9 mouse cellular contexts compared by ENCODE assay signal in the genomic region with DNA sequence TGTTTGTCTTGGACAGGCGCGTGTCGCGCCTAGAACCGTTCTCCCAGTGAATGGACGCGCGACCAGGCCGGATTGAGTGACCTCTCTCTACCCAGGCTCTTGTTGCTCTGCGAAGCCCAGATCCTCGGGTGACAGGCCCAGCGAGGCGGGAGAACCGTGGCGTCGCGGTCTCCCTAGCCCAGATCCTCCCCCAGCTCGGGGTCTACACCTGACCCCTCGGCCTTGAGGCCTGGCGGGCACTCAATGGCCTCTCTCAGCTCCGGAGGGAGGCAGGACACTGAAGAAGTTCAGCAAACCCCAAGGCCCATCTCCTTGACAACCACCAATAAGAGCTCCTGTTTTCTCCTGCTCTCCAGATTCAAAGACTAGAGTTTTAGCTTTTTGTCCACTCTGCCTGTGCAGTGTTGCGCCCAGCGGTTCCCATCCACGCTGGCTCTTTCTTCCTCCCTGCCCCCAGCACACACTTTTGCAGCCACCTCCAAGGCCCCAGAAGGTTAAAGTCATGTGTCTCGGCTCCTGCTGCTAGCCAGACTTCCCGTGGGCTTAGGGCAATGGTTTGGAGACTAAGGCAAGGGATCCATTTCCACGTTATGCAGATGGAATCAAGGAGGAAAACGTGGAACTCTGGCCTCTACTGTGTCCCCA. TPM values are rescaled to one million over a fixed set of nuclear protein-coding genes. Genes with fewer than 3 reads are reported as not detected.
A peak's percentile ranks its signal among the peaks of the same experiment; 100 is the strongest.
DNase-seq lines count a peak whose midpoint lies in the region; ATAC-seq lines count a peak whose summit lies in the region.
"Had no signal": no experiment of that assay in that cellular context is flagged by ENCODE, and none has a peak within 500 bp of the region (broad histone marks: within the 10 kb centered on the region; RNA-seq: fewer than 3 reads in every experiment).

No protein-coding gene starts in this region.

- H3K36me3 ChIP-seq in heart, embryonic 12.5 days = 0 out of 2 replicates have a peak, but pooled peaks cover 3% of the 10 kb centered on the region
- H3K36me3 ChIP-seq in forebrain, embryonic 13.5 days (ENCODE audit: poor library complexity, severe bottlenecking) = peaks cover 9% of the 10 kb centered on the region; the same call in 1 of the 2 replicates
- no peaks in the 10 kb centered on the region for H3K36me3 ChIP-seq in limb, embryonic 15.5 days

- peaks cover 70% of the 10 kb centered on the region for H3K27me3 ChIP-seq in heart, embryonic 12.5 days (replicated peaks)
- H3K27me3 ChIP-seq in forebrain, embryonic 13.5 days = peaks cover 25% of the 10 kb centered on the region
- peaks cover 78% of the 10 kb centered on the region for H3K27me3 ChIP-seq in limb, embryonic 15.5 days

- H3K9me3 ChIP-seq in heart, embryonic 12.5 days (replicated peaks) = no peaks in the 10 kb centered on the region
- H3K9me3 ChIP-seq in forebrain, embryonic 13.5 days (replicated peaks) = no peaks in the 10 kb centered on the region
- no peaks in the 10 kb centered on the region for H3K9me3 ChIP-seq in limb, embryonic 15.5 days

- no peak overlapping the region for H3K27ac ChIP-seq in heart, embryonic 12.5 days (ENCODE audit: poor library complexity, severe bottlenecking)
- H3K27ac ChIP-seq in forebrain, embryonic 13.5 days = no peak overlapping the region
- H3K27ac ChIP-seq in limb, embryonic 15.5 days = no peak overlapping the region

- peaks cover 18% of the 10 kb centered on the region for H3K4me1 ChIP-seq in heart, embryonic 12.5 days (replicated peaks)
- H3K4me1 ChIP-seq in forebrain, embryonic 13.5 days = peaks cover 29% of the 10 kb centered on the region
- peaks cover 31% of the 10 kb centered on the region for H3K4me1 ChIP-seq in limb, embryonic 15.5 days

- intact Hi-C loops in heart, postnatal 25 days (cut with DNase I) = loop anchor here (1.0 to 2.0 kb wide), 2 partner anchors 31 to 61 kb away; no protein-coding TSS in a partner anchor

- ATAC-seq in heart, embryonic 12.5 days (ENCODE audit: insufficient number of reproducible peaks, low FRiP score) = no peak
- no peak for ATAC-seq in forebrain, embryonic 13.5 days
- no peak for ATAC-seq in limb, embryonic 15.5 days (ENCODE audit: insufficient number of reproducible peaks, low FRiP score, low TSS enrichment, low read depth)
- ATAC-seq in activated CD4-positive, CD25-positive, alpha-beta regulatory T cell, adult 4 months = no peak

- whole genome bisulfite sequencing in heart, embryonic 12.5 days = 27% methylated on average over 28 of the region's 28 CpGs
- 11% methylated on average over 28 of the region's 28 CpGs for WGBS in forebrain, embryonic 13.5 days
- WGBS in limb, embryonic 15.5 days = 26% methylated on average over 28 of the region's 28 CpGs

- peak overlapping the region; percentile 93 for H3K4me2 ChIP-seq in heart, embryonic 12.5 days
- peak overlapping the region; percentile 85 for H3K4me2 ChIP-seq in forebrain, embryonic 13.5 days
- H3K4me2 ChIP-seq in limb, embryonic 15.5 days = peak overlapping the region; percentile 100; the same call in 1 of the 2 replicates

- no peak overlapping the region for H3K9ac ChIP-seq in heart, embryonic 12.5 days
- peak overlapping the region; percentile 73; the same call in 1 of the 2 replicates for H3K9ac ChIP-seq in forebrain, embryonic 13.5 days
- H3K9ac ChIP-seq in limb, embryonic 15.5 days = no peak overlapping the region

- peak overlapping the region; percentile 65 for H3K4me3 ChIP-seq in heart, embryonic 12.5 days
- H3K4me3 ChIP-seq in forebrain, embryonic 13.5 days = 0 out of 2 replicates have a peak overlapping the region, but pooled peaks have one; percentile 72
- peak overlapping the region; percentile 62; the same call in 1 of the 2 replicates for H3K4me3 ChIP-seq in limb, embryonic 15.5 days

- DNase-seq in heart, postnatal 25 days (ENCODE audit: low spot score) = no peak
- DNase-seq in R1 (ENCODE audit: low read depth, low spot score) = peak; percentile 16
- DNase-seq in frontal cortex, postnatal 10 days (ENCODE audit: low spot score in 2 of 2) = no peak
- DNase-seq in kidney, postnatal 14 days = no peak

RNA-seq across cellular contexts. Expression of gene Scube1, which starts 0.9 kb away (rescaled TPM):
- polyA plus RNA-seq in heart, embryonic 12.5 days (2016; fragmentation: Nextera tagmentation; extraction: Ambion mirVana) = 16.3 and 16.6 TPM in 2 replicates
- total RNA-seq in heart, postnatal 25 days (2021) = 1 to 10 TPM; 1.1 to 1.2 TPM
- 10.7 and 13.0 TPM in 2 replicates for polyA plus RNA-seq in forebrain, embryonic 13.5 days (2015; fragmentation: Nextera tagmentation; extraction: Ambion mirVana)
- 7.1 and 9.7 TPM in 2 replicates for polyA plus RNA-seq in limb, embryonic 15.5 days (2015; fragmentation: Nextera tagmentation; extraction: Ambion mirVana)
- not detected for polyA plus RNA-seq in activated CD4-positive, CD25-positive, alpha-beta regulatory T cell, adult 4 months (2017; shearing (Covaris generic))

RNA-seq across cellular contexts. Expression of gene Mpped1, which starts 53.6 kb away (rescaled TPM):
- polyA plus RNA-seq in heart, embryonic 12.5 days (2016; fragmentation: Nextera tagmentation; extraction: Ambion mirVana) = 0.10 TPM in 2 replicates
- not detected for total RNA-seq in heart, postnatal 25 days (2021)
- polyA plus RNA-seq in forebrain, embryonic 13.5 days (2015; fragmentation: Nextera tagmentation; extraction: Ambion mirVana) = 84.8 and 104 TPM in 2 replicates
- 8.0 and 9.2 TPM in 2 replicates for polyA plus RNA-seq in limb, embryonic 15.5 days (2015; fragmentation: Nextera tagmentation; extraction: Ambion mirVana)
- not detected for polyA plus RNA-seq in activated CD4-positive, CD25-positive, alpha-beta regulatory T cell, adult 4 months (2017; shearing (Covaris generic))
- polyA plus RNA-seq: small intestine, adult 2 months had no signal
